Mouse (Mus musculus) midbrain, embryonic 11.5 days (tissue): ENCODE data around the gene Btbd2. TPM values are rescaled to one million over a fixed set of nuclear protein-coding genes. Genes with fewer than 3 reads are reported as not detected.
A peak's percentile ranks its signal among the peaks of the same experiment; 100 is the strongest.

Experiments used
- ATAC-seq: fragments of 200-750 bp; cut with Nextera tagmentation; 2 replicates; pipeline ENCODE4 v1.8.0; 2017; ENCODE audit warnings: moderate TSS enrichment, moderate library complexity; ENCODE audit not compliant: low FRiP score
- DNase-seq: peaks from one replicate; pipeline ENCODE4 v3.0.0; 2015; ENCODE audit warnings: low spot score; ENCODE audit errors: missing footprints
- H3K27ac ChIP-seq: fragments of 300-500 bp; sonication (generic); 2 replicates; pipeline ENCODE4 v1.5.1; 2014; ENCODE audit warnings: low read depth, low read length
- H3K27me3 ChIP-seq: fragments of 300-500 bp; sonication (generic); 2 replicates; pipeline ENCODE4 v1.6.1; 2014; ENCODE audit warnings: mild to moderate bottlenecking, low read length, moderate library complexity, mixed read lengths; ENCODE audit not compliant: control insufficient read depth, insufficient read depth
- H3K36me3 ChIP-seq: fragments of 300-500 bp; sonication (generic); 2 replicates; pipeline ENCODE4 v1.6.1; 2014; ENCODE audit warnings: mild to moderate bottlenecking, low read length, moderate library complexity, mixed read lengths; ENCODE audit not compliant: control insufficient read depth, insufficient read depth
- H3K4me1 ChIP-seq: fragments of 300-500 bp; sonication (generic); 2 replicates; pipeline ENCODE4 v1.6.1; 2014; ENCODE audit warnings: low read length; ENCODE audit not compliant: control insufficient read depth, insufficient read depth
- H3K4me2 ChIP-seq: fragments of 300-500 bp; sonication (generic); 2 replicates; pipeline ENCODE4 v1.6.1; 2014; ENCODE audit warnings: mild to moderate bottlenecking, moderate library complexity
- H3K4me3 ChIP-seq: fragments of 300-500 bp; sonication (generic); 2 replicates; pipeline ENCODE4 v1.5.1; 2014; ENCODE audit warnings: low read depth, low read length
- H3K9ac ChIP-seq: fragments of 300-500 bp; sonication (generic); 2 replicates; pipeline ENCODE4 v1.6.1; 2014; ENCODE audit warnings: low read length
- H3K9me3 ChIP-seq: fragments of 300-500 bp; sonication (generic); 2 replicates; pipeline ENCODE4 v1.6.1; 2016; ENCODE audit warnings: low read length; ENCODE audit not compliant: control insufficient read depth
- WGBS: fragments of 180-500 bp; shearing (Covaris S2); extraction: QIAGEN DNeasy Blood & Tissue Kit; methylation state at CpG from one replicate; pipeline ENCODE4 v1.1.7; 2014; 5-methylcytosine and 5-hydroxymethylcytosine counted together
- microRNA-seq: library from miRNA; unstranded; fragments of <30 nt; microRNA quantifications from one replicate; pipeline ENCODE4, GENCODE M21; 2017
- polyA plus RNA-seq: library from polyadenylated mRNA; unstranded; fragments of >200 nt; fragmentation: Nextera tagmentation; extraction: Ambion mirVana; gene quantifications from 2 replicates; pipeline ENCODE4 v1.2.1, GENCODE M21; 2014

Btbd2 gene
- polyA plus RNA-seq, 1 experiment from 2014 or later = 51.7 TPM

GRCm38 (mm10) chr10:80602698-80603325, 54.1 kb downstream of the Btbd2 start, which contains the start of the genes Scamp4 and Adat3:
TSS of gene Scamp4 (plus strand) at chr10:80602872.
TSS of gene Adat3 (plus strand) at chr10:80602880.
- Histone ChIP-seq H3K27me3 (no peaks in the 10 kb centered on the region), H3K4me3 (peak within 1 kb of the TSS; percentile 65), H3K9me3 (no peaks in the 10 kb centered on the region), H3K27ac (peak within 1 kb of the TSS; percentile 55; the same call in 1 of the 2 replicates), H3K4me2 (peak within 1 kb of the TSS; percentile 69), H3K9ac (peak within 1 kb of the TSS; percentile 61), H3K36me3 (peaks cover 13% of the 10 kb centered on the region), H3K4me1 (peaks cover 14% of the 10 kb centered on the region)
- under 1% methylated on average over 54 of the region's 54 CpGs for WGBS
- DNase-seq (peak; percentile 99), ATAC-seq (peak; percentile 96)

GRCm38 (mm10) chr10:80596318-80596717, 60.6 kb downstream of the Btbd2 start:
- Histone ChIP-seq H3K9me3 (no peaks in the 10 kb centered on the region), H3K27me3 (no peaks in the 10 kb centered on the region), H3K27ac (no peak overlapping the region), H3K4me2 (no peak overlapping the region), H3K36me3 (no peaks in the 10 kb centered on the region), H3K4me1 (no peaks in the 10 kb centered on the region), H3K9ac (no peak overlapping the region), H3K4me3 (no peak overlapping the region)
- ATAC-seq (no peak), DNase-seq (no peak)
- WGBS = 42% methylated on average over 4 of the region's 4 CpGs

Small RNAs within 50 kb of the gene (microRNA-seq; reads per million reads assigned to microRNA genes)
- gene Mir6912 = 1.1 reads per million

Other genes starting within 250 kb of the Btbd2 start
- 135 and 154 TPM in 2 replicates for gene Tcf3, start 223.4 kb downstream of the Btbd2 start, polyA plus RNA-seq
- gene Onecut3, start 162.2 kb downstream of the Btbd2 start, polyA plus RNA-seq = 2.7 and 2.8 TPM in 2 replicates
- gene Atp8b3, start 117.9 kb downstream of the Btbd2 start, polyA plus RNA-seq = 0.81 and 1.2 TPM in 2 replicates
- gene Rexo1, start 95.5 kb downstream of the Btbd2 start, polyA plus RNA-seq = 21.6 and 23.5 TPM in 2 replicates
- 3.1 and 3.2 TPM in 2 replicates for gene Klf16, start 79.8 kb downstream of the Btbd2 start, polyA plus RNA-seq
- 90.8 and 109 TPM in 2 replicates for gene Abhd17a, start 66.7 kb downstream of the Btbd2 start, polyA plus RNA-seq
- gene Scamp4, start 54.2 kb downstream of the Btbd2 start, polyA plus RNA-seq = 60.2 and 62.3 TPM in 2 replicates
- gene Adat3, start 54.2 kb downstream of the Btbd2 start, polyA plus RNA-seq = 5.4 and 6.9 TPM in 2 replicates
- gene Gm49322, start 51.0 kb downstream of the Btbd2 start, polyA plus RNA-seq = 1.9 and 2.2 TPM in 2 replicates
- 73.6 and 86.9 TPM in 2 replicates for gene Csnk1g2, start 34.2 kb downstream of the Btbd2 start, polyA plus RNA-seq
- 42.0 and 49.4 TPM in 2 replicates for gene Mknk2, start 21.0 kb upstream of the Btbd2 start, polyA plus RNA-seq
- 50.2 and 52.7 TPM in 2 replicates for gene Mob3a, start 44.9 kb upstream of the Btbd2 start, polyA plus RNA-seq
- 6.7 and 6.9 TPM in 2 replicates for gene Izumo4, start 45.1 kb upstream of the Btbd2 start, polyA plus RNA-seq
- gene Ap3d1, start 85.2 kb upstream of the Btbd2 start, polyA plus RNA-seq = 63.2 and 68.4 TPM in 2 replicates
- gene Dot1l, start 98.1 kb upstream of the Btbd2 start, polyA plus RNA-seq = 15.4 and 18.8 TPM in 2 replicates
- gene Sf3a2, start 141.1 kb upstream of the Btbd2 start, polyA plus RNA-seq = 92.2 and 104 TPM in 2 replicates
- 138 and 151 TPM in 2 replicates for gene Plekhj1, start 141.6 kb upstream of the Btbd2 start, polyA plus RNA-seq
- gene Amh, start 148.2 kb upstream of the Btbd2 start, polyA plus RNA-seq = not detected in 2 replicates
- 0.38 and 0.80 TPM in 2 replicates for gene Jsrp1, start 156.4 kb upstream of the Btbd2 start, polyA plus RNA-seq
- 1,723 and 1,824 TPM in 2 replicates for gene Oaz1, start 169.6 kb upstream of the Btbd2 start, polyA plus RNA-seq
- gene Lingo3, start 187.0 kb upstream of the Btbd2 start, polyA plus RNA-seq = 0.23 and 0.55 TPM in 2 replicates
- gene Lsm7, start 198.1 kb upstream of the Btbd2 start, polyA plus RNA-seq = 248 and 290 TPM in 2 replicates
- 19.7 and 24.0 TPM in 2 replicates for gene Sppl2b, start 198.2 kb upstream of the Btbd2 start, polyA plus RNA-seq
- not detected in 2 replicates for gene Tmprss9, start 214.8 kb upstream of the Btbd2 start, polyA plus RNA-seq
- gene Timm13, start 243.9 kb upstream of the Btbd2 start, polyA plus RNA-seq = 321 and 347 TPM in 2 replicates